Comparison of ENCODE assay signal across 39 mouse cellular contexts in the genomic region with DNA sequence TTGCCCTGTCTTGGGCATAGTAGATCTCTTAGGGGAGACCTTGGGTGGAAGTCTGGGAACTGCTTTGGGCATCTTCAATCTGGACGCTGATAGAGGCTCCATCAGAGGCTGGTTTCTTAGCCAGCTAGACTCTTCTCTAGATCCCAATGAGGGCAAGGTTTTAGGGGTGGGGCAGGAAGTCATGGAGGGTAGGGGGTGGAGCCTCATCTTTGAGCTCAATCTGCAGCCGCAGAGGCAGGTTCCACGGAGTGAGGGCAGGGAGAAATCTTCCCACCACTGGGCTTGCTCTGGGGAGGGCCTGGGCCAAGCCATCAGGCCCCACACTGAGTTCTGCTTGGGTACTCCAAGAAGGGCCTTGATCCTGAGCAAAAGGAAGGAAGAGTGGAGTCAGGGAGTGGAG. TPM values are rescaled to one million over a fixed set of nuclear protein-coding genes. Genes with fewer than 3 reads are reported as not detected.
A peak's percentile ranks its signal among the peaks of the same experiment; 100 is the strongest.
DNase-seq lines count a peak whose midpoint lies in the region; ATAC-seq lines count a peak whose summit lies in the region.
"Had no signal": no experiment of that assay in that cellular context is flagged by ENCODE, and none has a peak within 500 bp of the region (broad histone marks: within the 10 kb centered on the region; RNA-seq: fewer than 3 reads in every experiment).

No protein-coding gene starts in this region.

- WGBS in limb, embryonic 10.5 days: 64% methylated on average over 3 of the region's 3 CpGs

- peaks cover 70% of the 10 kb centered on the region for H3K27me3 ChIP-seq in limb, embryonic 10.5 days (ENCODE audit: low read depth, poor library complexity, severe bottlenecking)

- no peaks in the 10 kb centered on the region for H3K36me3 ChIP-seq in limb, embryonic 10.5 days
- H3K36me3 ChIP-seq: heart, embryonic 15.5 days; limb, embryonic 12.5 days; liver, embryonic 15.5 days; neural tube, embryonic 15.5 days had no signal

- H3K4me1 ChIP-seq in limb, embryonic 10.5 days: peaks cover 45% of the 10 kb centered on the region

- H3K27ac ChIP-seq in limb, embryonic 10.5 days: 0 out of 2 replicates have a peak overlapping the region, but pooled peaks have one; percentile 17
- H3K27ac ChIP-seq: forebrain, embryonic 13.5 days; heart, embryonic 15.5 days; hindbrain, postnatal 0 days; kidney, postnatal 0 days; limb, embryonic 12.5 days; liver, embryonic 15.5 days; neural tube, embryonic 15.5 days had no signal

- no peak for ATAC-seq in CD4-positive, CD25-positive, alpha-beta regulatory T cell, adult 4 months
- ATAC-seq: forebrain, embryonic 13.5 days; hindbrain, postnatal 0 days; intestine, embryonic 16.5 days had no signal

- peak; percentile 55 for DNase-seq in CD4-positive, CD25-positive, alpha-beta regulatory T cell, adult 2 months (ENCODE audit: low read depth, low spot score)
- peak; percentile 59 for DNase-seq in R1 (ENCODE audit: low read depth, low spot score)
- DNase-seq in limb, embryonic 10.5 days (ENCODE audit: low spot score): no peak
- DNase-seq in thymus, postnatal 25 days: peak; percentile 35
- no peak for DNase-seq in heart, adult 18-20 months
- no peak for DNase-seq in layer of hippocampus, adult 8-10 months (ENCODE audit: low spot score in 2 of 2)
- DNase-seq in left cerebral cortex, adult 18-20 months (ENCODE audit: low spot score in 2 of 2): no peak
- DNase-seq: adrenal gland, postnatal 10 days; cerebellum, adult 11 months; cerebellum, adult 9-11 months; kidney, adult 8-10 months; layer of hippocampus, adult 9-11 months; lung, embryonic 14.5 days; lung, postnatal 14 days; midbrain, embryonic 14.5 days; retina, postnatal 1 day; right cerebral cortex, postnatal 14 days had no signal

- H3K9me3 ChIP-seq in limb, embryonic 10.5 days (replicated peaks): no peaks in the 10 kb centered on the region
- H3K9me3 ChIP-seq: forebrain, embryonic 13.5 days; heart, embryonic 15.5 days; limb, embryonic 12.5 days; liver, embryonic 15.5 days; neural tube, embryonic 15.5 days had no signal

- no peak overlapping the region for H3K4me3 ChIP-seq in limb, embryonic 10.5 days
- H3K4me3 ChIP-seq: erythroblast, embryonic 14.5 days; forebrain, embryonic 13.5 days; heart, embryonic 15.5 days; limb, embryonic 12.5 days; liver, embryonic 15.5 days; neural tube, embryonic 15.5 days had no signal

RNA-seq across cellular contexts. Expression of gene 1700122O11Rik, which starts 1.2 kb away (rescaled TPM):
- polyA plus RNA-seq in CD4-positive, CD25-positive, alpha-beta regulatory T cell, adult 4 months (2017; shearing (Covaris generic)): not detected
- polyA plus RNA-seq in limb, embryonic 10.5 days (2016; fragmentation: Nextera tagmentation; extraction: Ambion mirVana): not detected in 2 replicates
- not detected for total RNA-seq in heart, adult 18-20 months (2021)
- not detected for total RNA-seq in layer of hippocampus, adult 8-10 months (2022)
- not detected for total RNA-seq in left cerebral cortex, adult 18-20 months (2021)
- total RNA-seq: adrenal gland, postnatal 10 days; common myeloid progenitor, adult 5-6 weeks; gastrocnemius, postnatal 4 days; heart, postnatal 25 days; hindbrain, postnatal 0 days; left cerebral cortex, postnatal 14 days; liver, adult 2 months; monocyte, adult 5-6 weeks had no signal
- polyA plus RNA-seq: C2C12; embryonic facial prominence, embryonic 14.5 days; erythroblast, embryonic 14.5 days; forebrain, embryonic 13.5 days; heart, embryonic 15.5 days; hindbrain, embryonic 11.5 days; hindbrain, postnatal 0 days; intestine, embryonic 16.5 days; kidney, postnatal 0 days; large intestine, adult 2 months; limb, embryonic 12.5 days; liver, adult 2 months; liver, embryonic 15.5 days; lung, embryonic 14.5 days; midbrain, embryonic 14.5 days; neural tube, embryonic 15.5 days; small intestine, adult 2 months; stomach, embryonic 14.5 days had no signal

RNA-seq across cellular contexts. Expression of gene 1700067P10Rik, which starts 52.2 kb away (rescaled TPM):
- not detected for polyA plus RNA-seq in CD4-positive, CD25-positive, alpha-beta regulatory T cell, adult 4 months (2017; shearing (Covaris generic))
- not detected in 2 replicates for polyA plus RNA-seq in limb, embryonic 10.5 days (2016; fragmentation: Nextera tagmentation; extraction: Ambion mirVana)
- not detected for total RNA-seq in heart, adult 18-20 months (2021)
- total RNA-seq in layer of hippocampus, adult 8-10 months (2022): not detected
- total RNA-seq in left cerebral cortex, adult 18-20 months (2021): not detected
- total RNA-seq: adrenal gland, postnatal 10 days; common myeloid progenitor, adult 5-6 weeks; gastrocnemius, postnatal 4 days; heart, postnatal 25 days; hindbrain, postnatal 0 days; left cerebral cortex, postnatal 14 days; liver, adult 2 months; monocyte, adult 5-6 weeks had no signal
- polyA plus RNA-seq: C2C12; embryonic facial prominence, embryonic 14.5 days; forebrain, embryonic 13.5 days; heart, embryonic 15.5 days; hindbrain, embryonic 11.5 days; hindbrain, postnatal 0 days; intestine, embryonic 16.5 days; kidney, postnatal 0 days; large intestine, adult 2 months; limb, embryonic 12.5 days; liver, adult 2 months; liver, embryonic 15.5 days; lung, embryonic 14.5 days; midbrain, embryonic 14.5 days; neural tube, embryonic 15.5 days; small intestine, adult 2 months; stomach, embryonic 14.5 days had no signal

Comparison
In these comparisons a context has a peak if more than half of its experiments do, and no peak if none do; other contexts are left out.
1. DNase-seq: peak in CD4-positive, CD25-positive, alpha-beta regulatory T cell, adult 2 months (single experiment), R1 (single experiment) and thymus, postnatal 25 days (single experiment); none in limb, embryonic 10.5 days (single experiment), heart, adult 18-20 months (0 of 2), layer of hippocampus, adult 8-10 months (0 of 2) and left cerebral cortex, adult 18-20 months (0 of 2).